Mouse (Mus musculus) C2C12 (cell line): ENCODE measurements around the gene Sp6. TPM values are rescaled to one million over a fixed set of nuclear protein-coding genes. Genes with fewer than 3 reads are reported as not detected.

Experiments
- H3K27me3 ChIP-seq: one replicate; pipeline ENCODE4 v1.6.1; 2011; ENCODE audit not compliant: control insufficient read depth, insufficient read depth, insufficient read length
- H3K36me3 ChIP-seq: one replicate; pipeline ENCODE4 v1.6.1; 2011; ENCODE audit not compliant: control insufficient read depth, insufficient read depth
- H3K4me3 ChIP-seq: one replicate; pipeline ENCODE4 v1.5.1; 2011; ENCODE audit warnings: mild to moderate bottlenecking, control low read depth; ENCODE audit not compliant: poor library complexity, insufficient read depth, severe bottlenecking
- H3K79me2 ChIP-seq: one replicate; pipeline ENCODE4 v1.6.1; 2011; ENCODE audit not compliant: control insufficient read depth, insufficient read depth
- H3K79me3 ChIP-seq: one replicate; pipeline ENCODE4 v1.6.1; 2011; ENCODE audit warnings: low read depth, control low read depth
- H3ac ChIP-seq: one replicate; pipeline ENCODE3; 2011; ENCODE audit warnings: low read depth; ENCODE audit not compliant: control insufficient read depth, insufficient read length
- CEBPB ChIP-seq: IDR thresholded peaks from one replicate; pipeline ENCODE4 v1.6.1; 2011; ENCODE audit warnings: low read depth, mild to moderate bottlenecking, control low read depth, moderate library complexity
- CTCF ChIP-seq: IDR thresholded peaks from one replicate; pipeline ENCODE4 v1.5.1; 2011; ENCODE audit not compliant: control insufficient read depth, insufficient read depth, insufficient read length
- FOSL1 ChIP-seq: IDR thresholded peaks from one replicate; pipeline ENCODE4 v1.8.0; 2011; ENCODE audit warnings: mild to moderate bottlenecking, low read length; ENCODE audit not compliant: poor library complexity, insufficient read depth, severe bottlenecking
- MAX ChIP-seq: IDR thresholded peaks from one replicate; pipeline ENCODE4 v1.6.1; 2011; ENCODE audit warnings: mild to moderate bottlenecking, control low read depth
- MYOD1 ChIP-seq: IDR thresholded peaks from one replicate; pipeline ENCODE4 v1.6.1; 2011; ENCODE audit warnings: low read depth; ENCODE audit not compliant: control insufficient read depth, insufficient read length
- MYOG ChIP-seq: IDR thresholded peaks from one replicate; pipeline ENCODE4 v1.6.1; 2011; ENCODE audit not compliant: control insufficient read depth, insufficient read length; ENCODE audit errors: extremely low read depth
- USF1 ChIP-seq: IDR thresholded peaks from one replicate; pipeline ENCODE4 v1.6.1; 2011; ENCODE audit warnings: low read depth, mild to moderate bottlenecking, control low read depth, moderate library complexity
- polyA plus RNA-seq: library from polyadenylated mRNA; unstranded; fragments of >200 nt; fragmentation: generic; extraction: Trizol; gene quantifications from one replicate; pipeline ENCODE4 v1.2.1, GENCODE M21; 2012; ENCODE audit warnings: missing spikeins

The Sp6 gene
- polyA plus RNA-seq, 1 experiment = 5.5 TPM

- H3ac ChIP-seq = peak overlapping the region; percentile 28
- peaks cover 60% of the 10 kb centered on the region for H3K79me2 ChIP-seq
- peak overlapping the region; percentile 77 for H3K4me3 ChIP-seq
- H3K27me3 ChIP-seq = no peaks in the 10 kb centered on the region
- H3K36me3 ChIP-seq = no peaks in the 10 kb centered on the region
- H3K79me3 ChIP-seq = peaks cover 37% of the 10 kb centered on the region
- no peak for TF ChIP-seq USF1
- TF ChIP-seq CEBPB = no peak
- TF ChIP-seq MAX = no peak
- no peak for TF ChIP-seq MYOD1
- TF ChIP-seq MYOG = no peak
- TF ChIP-seq FOSL1 = no peak
- TF ChIP-seq CTCF = no peak
Measured at GRCm38 (mm10) chr11:96975511-96976378, 37.4 kb upstream of the Sp6 start.

GRCm38 (mm10) chr11:96976379-96976687 is 36.9 kb upstream of the Sp6 start:
- no peaks in the 10 kb centered on the region for H3K27me3 ChIP-seq
- TF ChIP-seq MAX (no peak), MYOD1 (no peak), CEBPB (no peak), CTCF (no peak), MYOG (no peak), USF1 (no peak), FOSL1 (no peak)
- H3K4me3 ChIP-seq = peak overlapping the region; percentile 77
- peaks cover 54% of the 10 kb centered on the region for H3K79me2 ChIP-seq
- H3K36me3 ChIP-seq = no peaks in the 10 kb centered on the region
- peaks cover 31% of the 10 kb centered on the region for H3K79me3 ChIP-seq
- peak overlapping the region; percentile 100 for H3ac ChIP-seq

- no peaks in the 10 kb centered on the region for H3K27me3 ChIP-seq
- TF ChIP-seq MAX (no peak), CEBPB (no peak), FOSL1 (no peak), USF1 (no peak), MYOG (no peak), CTCF (no peak), MYOD1 (no peak)
Measured at GRCm38 (mm10) chr11:96976911-96977591, 36.1 kb upstream of the Sp6 start.

GRCm38 (mm10) chr11:96977606-96978400 is 35.4 kb upstream of the Sp6 start:
- H3K27me3 ChIP-seq = no peaks in the 10 kb centered on the region
- H3K79me2 ChIP-seq = peaks cover 40% of the 10 kb centered on the region
- H3K79me3 ChIP-seq = peaks cover 22% of the 10 kb centered on the region
- H3K36me3 ChIP-seq = no peaks in the 10 kb centered on the region
- TF ChIP-seq CEBPB (peak; percentile 8), USF1 (no peak)
- H3K4me3 ChIP-seq = peak overlapping the region; percentile 77
- H3ac ChIP-seq = peak overlapping the region; percentile 100

More at GRCm38 (mm10) chr11:96976911-96977591, 36.1 kb upstream of the Sp6 start:
- Histone ChIP-seq H3K79me3 (peaks cover 27% of the 10 kb centered on the region), H3K4me3 (peak overlapping the region; percentile 77), H3K36me3 (no peaks in the 10 kb centered on the region), H3ac (peak overlapping the region; percentile 100), H3K79me2 (peaks cover 46% of the 10 kb centered on the region)

- peaks cover 17% of the 10 kb centered on the region for H3K79me3 ChIP-seq
- H3K27me3 ChIP-seq = no peaks in the 10 kb centered on the region
- H3K79me2 ChIP-seq = peaks cover 33% of the 10 kb centered on the region
- H3K4me3 ChIP-seq = peak overlapping the region; percentile 38
- no peaks in the 10 kb centered on the region for H3K36me3 ChIP-seq
- TF ChIP-seq MAX (no peak), MYOD1 (no peak), USF1 (no peak), MYOG (no peak), CTCF (no peak), CEBPB (no peak), FOSL1 (no peak)
- H3ac ChIP-seq = peak overlapping the region; percentile 80
Measured at GRCm38 (mm10) chr11:96978401-96979246, 34.6 kb upstream of the Sp6 start.
